In the genomic region with DNA sequence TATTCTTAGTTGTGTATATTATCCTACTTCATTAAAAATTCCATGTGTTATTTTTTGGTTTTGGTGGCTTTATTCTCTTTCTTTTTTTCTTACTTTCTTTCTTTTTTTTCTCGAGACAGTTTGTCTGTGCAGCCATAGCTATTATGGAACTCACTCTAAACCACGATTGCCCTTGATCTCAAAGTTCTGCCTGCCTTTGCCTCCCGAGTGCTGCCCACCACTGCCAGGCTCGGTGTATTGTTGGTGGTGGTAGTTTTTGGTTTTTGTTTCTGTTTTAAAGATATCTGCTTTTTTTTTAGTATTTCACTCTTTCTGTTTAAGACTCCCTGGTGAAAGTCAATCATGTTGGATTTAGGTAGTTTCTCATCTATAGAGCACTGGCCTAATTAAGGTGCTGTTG, we compare ENCODE assay signal across 8 mouse cellular contexts. TPM values are rescaled to one million over a fixed set of nuclear protein-coding genes. Genes with fewer than 3 reads are reported as not detected.
DNase-seq lines count a peak whose midpoint lies in the region; ATAC-seq and TF ChIP-seq lines count a peak whose summit lies in the region.

No protein-coding gene starts in this region.

- 74% methylated on average over 4 of the region's 4 CpGs for WGBS in lung, embryonic 14.5 days
- WGBS in embryonic facial prominence, embryonic 15.5 days, result 78% methylated on average over 4 of the region's 4 CpGs
- WGBS in limb, embryonic 10.5 days, result 86% methylated on average over 4 of the region's 4 CpGs
- WGBS in neural tube, embryonic 15.5 days, result 89% methylated on average over 4 of the region's 4 CpGs
- WGBS in cerebellum, adult 2 months, result 75% methylated on average over 4 of the region's 4 CpGs

- no peak for TF ChIP-seq CTCF in lung, embryonic 14.5 days (IDR thresholded peaks at IDR 0.05; ENCODE audit: low read depth)
- no peak for TF ChIP-seq CTCF in cerebellum, adult 2 months (IDR thresholded peaks at IDR 0.05; ENCODE audit: borderline replicate concordance, insufficient read depth, low read depth, low read length)

- no peaks in the 10 kb centered on the region for H3K36me3 ChIP-seq in lung, embryonic 14.5 days (ENCODE audit: insufficient read depth)
- H3K36me3 ChIP-seq in embryonic facial prominence, embryonic 15.5 days, result no peaks in the 10 kb centered on the region
- H3K36me3 ChIP-seq in limb, embryonic 10.5 days, result peaks cover 8% of the 10 kb centered on the region; the same call in 1 of the 2 replicates
- no peaks in the 10 kb centered on the region for H3K36me3 ChIP-seq in neural tube, embryonic 15.5 days

- DNase-seq in lung, embryonic 14.5 days, result no peak
- no peak for DNase-seq in lung, postnatal 10 days
- DNase-seq in limb, embryonic 10.5 days (ENCODE audit: low spot score), result no peak
- DNase-seq in cerebellum, adult 2 months, result no peak
- DNase-seq in cerebellum, postnatal 14 days, result no peak
- DNase-seq in ovary, adult 18-20 months (ENCODE audit: low spot score), result no peak

- TF ChIP-seq POLR2A in cerebellum, adult 2 months (IDR thresholded peaks at IDR 0.05; ENCODE audit: borderline replicate concordance, insufficient read depth, low read length), result no peak

- no peaks in the 10 kb centered on the region for H3K27me3 ChIP-seq in lung, embryonic 14.5 days (ENCODE audit: insufficient read depth, low read length)
- peaks cover 11% of the 10 kb centered on the region; the same call in 1 of the 2 replicates for H3K27me3 ChIP-seq in embryonic facial prominence, embryonic 15.5 days
- no peaks in the 10 kb centered on the region for H3K27me3 ChIP-seq in limb, embryonic 10.5 days (ENCODE audit: low read depth, poor library complexity, severe bottlenecking)
- H3K27me3 ChIP-seq in neural tube, embryonic 15.5 days (replicated peaks), result peaks cover 13% of the 10 kb centered on the region
- H3K27me3 ChIP-seq in cerebellum, adult 2 months (ENCODE audit: control insufficient read depth, insufficient read depth, low read length), result no peaks in the 10 kb centered on the region

- no peak for ATAC-seq in lung, embryonic 14.5 days (ENCODE audit: insufficient read depth)
- ATAC-seq in embryonic facial prominence, embryonic 15.5 days (ENCODE audit: insufficient number of reproducible peaks, low FRiP score, low TSS enrichment, low read depth), result no peak
- ATAC-seq in neural tube, embryonic 15.5 days (ENCODE audit: low FRiP score), result no peak

- peak overlapping the region; percentile 66 for H3K4me2 ChIP-seq in lung, embryonic 14.5 days
- peak overlapping the region; percentile 56 for H3K4me2 ChIP-seq in embryonic facial prominence, embryonic 15.5 days (replicated peaks)
- H3K4me2 ChIP-seq in neural tube, embryonic 15.5 days, result peak overlapping the region; percentile 80

- H3K4me1 ChIP-seq in lung, embryonic 14.5 days (ENCODE audit: insufficient read depth), result peaks cover 2% of the 10 kb centered on the region; the same call in 1 of the 2 replicates
- peaks cover 8% of the 10 kb centered on the region; the same call in 1 of the 2 replicates for H3K4me1 ChIP-seq in embryonic facial prominence, embryonic 15.5 days
- peaks cover 10% of the 10 kb centered on the region for H3K4me1 ChIP-seq in limb, embryonic 10.5 days
- H3K4me1 ChIP-seq in neural tube, embryonic 15.5 days, result peaks cover 15% of the 10 kb centered on the region
- H3K4me1 ChIP-seq in cerebellum, adult 2 months (ENCODE audit: control insufficient read depth, insufficient read depth, low read length), result peaks cover 2% of the 10 kb centered on the region

- no peaks in the 10 kb centered on the region for H3K9me3 ChIP-seq in lung, embryonic 14.5 days (ENCODE audit: low read depth, low read length)
- H3K9me3 ChIP-seq in embryonic facial prominence, embryonic 15.5 days (replicated peaks), result no peaks in the 10 kb centered on the region
- H3K9me3 ChIP-seq in limb, embryonic 10.5 days (replicated peaks), result no peaks in the 10 kb centered on the region
- no peaks in the 10 kb centered on the region for H3K9me3 ChIP-seq in neural tube, embryonic 15.5 days (replicated peaks)

- H3K4me3 ChIP-seq in lung, embryonic 14.5 days (ENCODE audit: low read depth, low read length), result peak overlapping the region; percentile 83
- H3K4me3 ChIP-seq in embryonic facial prominence, embryonic 15.5 days (replicated peaks), result peak overlapping the region; percentile 71
- H3K4me3 ChIP-seq in limb, embryonic 10.5 days, result peak overlapping the region; percentile 66
- H3K4me3 ChIP-seq in neural tube, embryonic 15.5 days (replicated peaks), result peak overlapping the region; percentile 64; the same call in 1 of the 2 replicates
- no peak overlapping the region for H3K4me3 ChIP-seq in cerebellum, adult 2 months (replicated peaks; ENCODE audit: insufficient read depth, low read depth, low read length)

- H3K9ac ChIP-seq in lung, embryonic 14.5 days, result peak overlapping the region; percentile 87; the same call in 1 of the 2 replicates
- no peak overlapping the region for H3K9ac ChIP-seq in embryonic facial prominence, embryonic 15.5 days
- peak overlapping the region; percentile 84 for H3K9ac ChIP-seq in neural tube, embryonic 15.5 days (replicated peaks)

- no peak overlapping the region for H3K27ac ChIP-seq in lung, embryonic 14.5 days (ENCODE audit: low read depth)
- no peak overlapping the region for H3K27ac ChIP-seq in embryonic facial prominence, embryonic 15.5 days (replicated peaks)
- no peak overlapping the region for H3K27ac ChIP-seq in limb, embryonic 10.5 days
- no peak overlapping the region for H3K27ac ChIP-seq in neural tube, embryonic 15.5 days (replicated peaks)
- H3K27ac ChIP-seq in cerebellum, adult 2 months (ENCODE audit: insufficient read depth, low read length), result no peak overlapping the region

RNA-seq across cellular contexts. Expression of a gene that starts 1.2 kb away (rescaled TPM):
- polyA plus RNA-seq in lung, embryonic 14.5 days (2014; fragmentation: Nextera tagmentation; extraction: Ambion mirVana), result 43.8 and 44.6 TPM in 2 replicates
- 38.9 and 41.5 TPM in 2 replicates for polyA plus RNA-seq in embryonic facial prominence, embryonic 15.5 days (2015; fragmentation: Nextera tagmentation; extraction: Ambion mirVana)
- polyA plus RNA-seq in limb, embryonic 10.5 days (2016; fragmentation: Nextera tagmentation; extraction: Ambion mirVana), result 40.5 and 43.6 TPM in 2 replicates
- 30.1 and 33.2 TPM in 2 replicates for polyA plus RNA-seq in neural tube, embryonic 15.5 days (2015; fragmentation: Nextera tagmentation; extraction: Ambion mirVana)
- polyA plus RNA-seq in cerebellum, adult 2 months (2012; rRNA removed), result 54.6 and 54.7 TPM in 2 replicates

RNA-seq across cellular contexts. Expression of a gene that starts 32.2 kb away (rescaled TPM):
- 66.3 and 68.3 TPM in 2 replicates for polyA plus RNA-seq in lung, embryonic 14.5 days (2014; fragmentation: Nextera tagmentation; extraction: Ambion mirVana)
- 41.3 and 41.6 TPM in 2 replicates for polyA plus RNA-seq in embryonic facial prominence, embryonic 15.5 days (2015; fragmentation: Nextera tagmentation; extraction: Ambion mirVana)
- polyA plus RNA-seq in limb, embryonic 10.5 days (2016; fragmentation: Nextera tagmentation; extraction: Ambion mirVana), result 92.0 and 103 TPM in 2 replicates
- polyA plus RNA-seq in neural tube, embryonic 15.5 days (2015; fragmentation: Nextera tagmentation; extraction: Ambion mirVana), result 36.0 and 37.1 TPM in 2 replicates
- 21.8 and 23.7 TPM in 2 replicates for polyA plus RNA-seq in cerebellum, adult 2 months (2012; rRNA removed)
